ENCODE assay signal across 8 mouse cellular contexts in the genomic region with DNA sequence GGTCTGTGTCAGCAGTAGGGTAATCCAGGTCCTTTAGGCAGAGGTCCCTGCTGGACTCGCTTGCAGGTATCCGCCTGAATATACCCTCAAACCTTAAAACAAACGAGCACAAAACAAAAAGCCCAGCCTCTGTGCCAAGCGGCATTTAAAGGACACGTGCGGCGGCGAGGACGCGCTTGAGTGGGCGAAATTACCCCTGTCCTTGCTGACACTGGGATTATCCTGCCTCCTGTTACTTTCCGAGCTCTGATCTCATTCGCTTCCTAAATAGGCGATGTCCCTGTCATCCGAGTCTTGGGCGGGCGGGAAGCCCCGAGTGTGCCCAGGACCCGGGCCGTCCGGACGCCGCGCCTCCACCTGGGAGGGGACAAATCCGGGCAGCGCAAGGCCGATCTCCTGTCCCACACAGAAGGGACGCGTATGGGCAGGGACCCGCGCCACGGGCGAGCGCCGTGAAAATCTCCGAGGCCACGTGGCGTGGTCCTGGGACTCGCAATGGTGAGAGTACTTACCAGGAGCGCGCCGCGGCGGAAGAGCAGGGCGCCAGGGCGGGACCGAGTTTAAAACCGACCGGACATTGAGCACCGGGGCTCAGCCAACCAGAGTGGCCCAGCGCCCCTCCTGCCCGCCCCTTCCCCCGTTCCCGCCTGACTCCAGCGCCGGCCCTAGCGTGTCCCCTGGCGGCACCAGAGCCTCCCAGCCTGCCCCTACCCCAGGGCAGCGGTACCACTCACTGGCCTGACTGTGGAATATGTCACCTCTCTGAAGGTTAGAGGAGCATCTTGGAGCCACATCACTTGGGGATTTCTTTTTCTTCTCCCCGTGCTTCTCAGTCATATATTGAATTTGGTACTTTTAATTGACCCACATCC. TPM values are rescaled to one million over a fixed set of nuclear protein-coding genes. Genes with fewer than 3 reads are reported as not detected.
DNase-seq lines count a peak whose midpoint lies in the region; ATAC-seq and TF ChIP-seq lines count a peak whose summit lies in the region.

No protein-coding gene starts in this region.

- H3K27me3 ChIP-seq in hindbrain, embryonic 16.5 days (replicated peaks; ENCODE audit: control insufficient read depth, insufficient read depth, low read length): no peaks in the 10 kb centered on the region

- H3K9me3 ChIP-seq in hindbrain, embryonic 16.5 days (ENCODE audit: control insufficient read depth, low read length): peaks cover 12% of the 10 kb centered on the region

- peaks cover 11% of the 10 kb centered on the region for H3K36me3 ChIP-seq in hindbrain, embryonic 16.5 days (ENCODE audit: control insufficient read depth, insufficient read depth, low read length)
- H3K36me3 ChIP-seq in macrophage (ENCODE audit: inconsistent target): no peaks in the 10 kb centered on the region

- H3K27ac ChIP-seq in gastrocnemius, adult 2 months: peak overlapping the region; percentile 90
- peak overlapping the region; percentile 52; the same call in 1 of the 2 replicates for H3K27ac ChIP-seq in hindbrain, embryonic 16.5 days (ENCODE audit: low read depth, low read length)
- no peak overlapping the region for H3K27ac ChIP-seq in macrophage

- peak; percentile 22 for DNase-seq in WW6 (ENCODE audit: low read depth, low spot score)
- peak; percentile 89 for DNase-seq in gastrocnemius, adult 2 months
- DNase-seq in left cerebral cortex, adult 18-20 months (ENCODE audit: low spot score in 2 of 2): peak; percentile 43 to 51
- DNase-seq in retina, postnatal 7 days (ENCODE audit: low read depth, low spot score): peak; percentile 37
- peak; percentile 80 for DNase-seq in urinary bladder, postnatal 14 days (ENCODE audit: low spot score)

- H3K9ac ChIP-seq in hindbrain, embryonic 16.5 days (ENCODE audit: low read depth, low read length): peak overlapping the region; percentile 73

- no peaks in the 10 kb centered on the region for H3K79me2 ChIP-seq in macrophage (ENCODE audit: inconsistent target)

- H3K4me3 ChIP-seq in gastrocnemius, adult 2 months: peak overlapping the region; percentile 87
- H3K4me3 ChIP-seq in hindbrain, embryonic 16.5 days (ENCODE audit: low read length): peak overlapping the region; percentile 72
- H3K4me3 ChIP-seq in macrophage (ENCODE audit: inconsistent target): peak overlapping the region; percentile 47

- peaks cover 2% of the 10 kb centered on the region; the same call in 1 of the 2 replicates for H3K4me1 ChIP-seq in hindbrain, embryonic 16.5 days (ENCODE audit: control insufficient read depth, insufficient read depth, low read depth, low read length)

- WGBS in hindbrain, embryonic 16.5 days: 3% methylated on average over 49 of the region's 60 CpGs
- 3% methylated on average over 59 of the region's 60 CpGs for WGBS in macrophage (ENCODE audit: missing documents)

- peak; percentile 99 for ATAC-seq in common myeloid progenitor, adult 5-6 weeks (replicated peaks; ENCODE audit: low read depth, poor library complexity, severe bottlenecking)
- ATAC-seq in hindbrain, embryonic 16.5 days: peak; percentile 98

- peak; percentile 68 for TF ChIP-seq CTCF in gastrocnemius, adult 2 months (IDR thresholded peaks at IDR 0.05)

- H3K4me2 ChIP-seq in hindbrain, embryonic 16.5 days (ENCODE audit: low read length): peak overlapping the region; percentile 77

- intact Hi-C loops in gastrocnemius, adult 2 months (cut with DNase I): loop anchor here (1.0 kb wide), 1 partner anchor 75 kb away; a partner anchor contains a TSS

RNA-seq across cellular contexts. Expression of a gene that starts 27.9 kb away (rescaled TPM):
- total RNA-seq in common myeloid progenitor, adult 5-6 weeks (2017): 45.5 and 48.5 TPM in 2 replicates
- total RNA-seq in gastrocnemius, adult 2 months (2021): 10 to 100 TPM; 26.8 to 27.1 TPM
- 103 and 108 TPM in 2 replicates for polyA plus RNA-seq in hindbrain, embryonic 16.5 days (2015; fragmentation: Nextera tagmentation; extraction: Ambion mirVana)
- total RNA-seq in left cerebral cortex, adult 18-20 months (2021): 100 to 1,000 TPM; 192 to 194 TPM
- 100 to 1,000 TPM in 22 of 26 experiments, 10 to 100 TPM in 4; 62.4 to 199 (median 146) TPM for total RNA-seq in macrophage (2018; cell fraction: chromatin; rRNA removed)
- 10 to 100 TPM; 13.4 to 26.5 (median 20.3) TPM for total RNA-seq in macrophage (2018; cell fraction: cytosol; rRNA removed)
- total RNA-seq in macrophage (2018; cell fraction: nucleus; rRNA removed): 100 to 1,000 TPM in 10 of 26 experiments, 10 to 100 TPM in 16; 33.4 to 169 (median 86.1) TPM
- polyA plus RNA-seq in macrophage (2018): 17.2 to 23.3 TPM (median 20.3 TPM) in 3 replicates

Comparison
In these comparisons a context has a peak if more than half of its experiments do, and no peak if none do; other contexts are left out.
1. DNase-seq: peak in every context shown above with its lines; median percentile 89 in gastrocnemius, adult 2 months; 80 in urinary bladder, postnatal 14 days; 47 in left cerebral cortex, adult 18-20 months; 37 in retina, postnatal 7 days; 22 in WW6.